Comparison of ENCODE assay signal across 9 mouse cellular contexts in the genomic region with DNA sequence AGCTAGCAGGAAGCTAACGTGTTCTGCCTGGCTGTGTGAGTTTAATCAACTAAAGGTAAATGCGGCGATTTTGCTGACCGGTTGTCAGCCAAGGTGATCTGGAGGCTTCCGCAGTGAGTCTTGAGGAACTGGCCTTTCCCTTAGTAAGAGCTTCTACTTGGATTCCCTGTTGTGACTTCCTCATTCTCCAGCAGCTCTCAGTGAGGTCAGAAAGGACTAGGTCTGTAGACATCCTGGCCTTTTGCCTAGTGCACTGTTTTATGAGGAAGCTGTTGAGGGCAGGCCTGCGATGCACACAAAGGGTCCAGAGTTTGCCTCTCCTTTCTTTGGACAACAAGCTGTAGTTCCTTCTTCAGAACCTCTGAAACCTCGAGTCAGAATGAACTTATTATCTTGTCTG. TPM values are rescaled to one million over a fixed set of nuclear protein-coding genes. Genes with fewer than 3 reads are reported as not detected.
DNase-seq lines count a peak whose midpoint lies in the region; ATAC-seq and TF ChIP-seq lines count a peak whose summit lies in the region.
"Had no signal": no experiment of that assay in that cellular context is flagged by ENCODE, and none has a peak within 500 bp of the region (broad histone marks: within the 10 kb centered on the region; RNA-seq: fewer than 3 reads in every experiment).

No protein-coding gene starts in this region.

- ATAC-seq in heart, postnatal 0 days (ENCODE audit: insufficient read depth, low read depth), result no peak

- 66% methylated on average over 7 of the region's 7 CpGs for WGBS in heart, postnatal 0 days
- 64% methylated on average over 7 of the region's 7 CpGs for WGBS in cerebellum, adult 2 months

- peaks cover 3% of the 10 kb centered on the region; the same call in 1 of the 2 replicates for H3K36me3 ChIP-seq in heart, postnatal 0 days (replicated peaks; ENCODE audit: control insufficient read depth, insufficient read depth, low read length)

- DNase-seq in layer of hippocampus, adult 9-11 months, result peak; percentile 74
- no peak for DNase-seq in layer of hippocampus, postnatal 10 days (ENCODE audit: low spot score in 2 of 2)
- peak; percentile 65 for DNase-seq in brain, adult 2 months (ENCODE audit: low read depth, low spot score)
- DNase-seq in heart, postnatal 0 days (ENCODE audit: low spot score), result peak; percentile 67
- DNase-seq in lung, postnatal 4 days, result peak; percentile 50 to 63
- DNase-seq in frontal cortex, postnatal 10 days (ENCODE audit: low spot score in 2 of 2), result no peak
- DNase-seq in cerebellum, adult 2 months, result no peak
- no peak for DNase-seq in ovary, postnatal 10 days (ENCODE audit: low spot score)

- H3K9ac ChIP-seq in heart, postnatal 0 days (replicated peaks; ENCODE audit: low read depth, low read length), result no peak overlapping the region

- H3K27ac ChIP-seq in heart, postnatal 0 days (ENCODE audit: low read depth), result peak overlapping the region; percentile 97
- H3K27ac ChIP-seq in cerebellum, adult 2 months (ENCODE audit: insufficient read depth, low read length), result no peak overlapping the region

- no peaks in the 10 kb centered on the region for H3K27me3 ChIP-seq in heart, postnatal 0 days (ENCODE audit: control insufficient read depth, insufficient read depth, low read length)
- H3K27me3 ChIP-seq in cerebellum, adult 2 months (ENCODE audit: control insufficient read depth, insufficient read depth, low read length), result no peaks in the 10 kb centered on the region

- TF ChIP-seq POLR2A in cerebellum, adult 2 months (IDR thresholded peaks at IDR 0.05; ENCODE audit: borderline replicate concordance, insufficient read depth, low read length), result no peak

- H3K4me3 ChIP-seq in heart, postnatal 0 days (ENCODE audit: low read depth, low read length), result no peak overlapping the region
- H3K4me3 ChIP-seq in cerebellum, adult 2 months (replicated peaks; ENCODE audit: insufficient read depth, low read depth, low read length), result no peak overlapping the region

- no peak for TF ChIP-seq CTCF in heart, postnatal 0 days (IDR thresholded peaks at IDR 0.05; ENCODE audit: low read depth)
- TF ChIP-seq CTCF in cerebellum, adult 2 months (IDR thresholded peaks at IDR 0.05; ENCODE audit: borderline replicate concordance, insufficient read depth, low read depth, low read length), result no peak

- H3K4me2 ChIP-seq in heart, postnatal 0 days (ENCODE audit: low read depth, low read length), result no peak overlapping the region

- peaks cover 7% of the 10 kb centered on the region; the same call in 1 of the 2 replicates for H3K4me1 ChIP-seq in heart, postnatal 0 days (ENCODE audit: control insufficient read depth, insufficient read depth)
- H3K4me1 ChIP-seq in cerebellum, adult 2 months (ENCODE audit: control insufficient read depth, insufficient read depth, low read length), result no peaks in the 10 kb centered on the region

- H3K9me3 ChIP-seq in heart, postnatal 0 days (replicated peaks; ENCODE audit: control insufficient read depth, low read length), result no peaks in the 10 kb centered on the region

- TF ChIP-seq EP300 in heart, postnatal 0 days (IDR thresholded peaks at IDR 0.05; ENCODE audit: low read depth), result no peak

RNA-seq across cellular contexts. Expression of a gene that starts 3.2 kb away (rescaled TPM):
- 1 to 10 TPM; 6.1 to 7.0 TPM for total RNA-seq in layer of hippocampus, postnatal 10 days (2021)
- total RNA-seq in heart, postnatal 0 days (2014; rRNA removed; ENCODE audit: low replicate concordance), result 24.5 and 38.6 TPM in 2 replicates
- polyA plus RNA-seq in heart, postnatal 0 days (2015; fragmentation: Nextera tagmentation; extraction: Ambion mirVana), result 2.9 and 3.3 TPM in 2 replicates
- 17.2 and 19.5 TPM in 2 replicates for polyA plus RNA-seq in cerebellum, adult 2 months (2012; rRNA removed)
- total RNA-seq: megakaryocyte-erythroid progenitor cell, adult 5-6 weeks had no signal

RNA-seq across cellular contexts. Expression of a gene that starts 16.5 kb away (rescaled TPM):
- total RNA-seq in layer of hippocampus, postnatal 10 days (2021), result 10 to 100 TPM; 27.3 to 28.6 TPM
- 9.3 and 11.2 TPM in 2 replicates for total RNA-seq in heart, postnatal 0 days (2014; rRNA removed; ENCODE audit: low replicate concordance)
- polyA plus RNA-seq in heart, postnatal 0 days (2015; fragmentation: Nextera tagmentation; extraction: Ambion mirVana), result 31.7 and 33.4 TPM in 2 replicates
- polyA plus RNA-seq in cerebellum, adult 2 months (2012; rRNA removed), result 24.2 and 24.3 TPM in 2 replicates

RNA-seq across cellular contexts. Expression of a gene that starts 45.3 kb away (rescaled TPM):
- total RNA-seq in layer of hippocampus, postnatal 10 days (2021), result 10 to 100 TPM; 54.4 to 67.7 TPM
- 12.8 and 36.1 TPM in 2 replicates for total RNA-seq in heart, postnatal 0 days (2014; rRNA removed; ENCODE audit: low replicate concordance)
- 47.3 and 51.7 TPM in 2 replicates for polyA plus RNA-seq in heart, postnatal 0 days (2015; fragmentation: Nextera tagmentation; extraction: Ambion mirVana)
- 75.4 and 78.6 TPM in 2 replicates for polyA plus RNA-seq in cerebellum, adult 2 months (2012; rRNA removed)

Comparison
In these comparisons a context has a peak if more than half of its experiments do, and no peak if none do; other contexts are left out.
1. DNase-seq: peak in layer of hippocampus, adult 9-11 months (single experiment), brain, adult 2 months (single experiment), heart, postnatal 0 days (single experiment) and lung, postnatal 4 days (2 of 2); none in layer of hippocampus, postnatal 10 days (0 of 2), frontal cortex, postnatal 10 days (0 of 2), cerebellum, adult 2 months (0 of 2) and ovary, postnatal 10 days (single experiment).